Mouse (Mus musculus) olfactory bulb, adult 2 months (tissue): Measurements from ENCODE around the gene Panx1. TPM values are rescaled to one million over a fixed set of nuclear protein-coding genes. Genes with fewer than 3 reads are reported as not detected.

ENCODE experiments used
- H3K27ac ChIP-seq: fragments of 200-500 bp; 2 replicates; pipeline ENCODE4 v1.5.1; 2012; ENCODE audit warnings: low read depth, low read length; ENCODE audit not compliant: insufficient read depth
- H3K4me1 ChIP-seq: fragments of 200-500 bp; 2 replicates; pipeline ENCODE4 v1.6.1; 2012; ENCODE audit warnings: low read length; ENCODE audit not compliant: control insufficient read depth, insufficient read depth
- H3K4me3 ChIP-seq: fragments of 200-500 bp; 2 replicates; pipeline ENCODE4 v1.5.1; 2012; ENCODE audit warnings: mild to moderate bottlenecking, low read depth, low read length, moderate library complexity; ENCODE audit not compliant: insufficient read depth
- CTCF ChIP-seq: fragments of 200-500 bp; IDR thresholded peaks from 2 replicates; pipeline ENCODE4 v1.5.1; 2012; ENCODE audit warnings: low read depth, mild to moderate bottlenecking, low read length, moderate library complexity; ENCODE audit not compliant: insufficient read depth
- POLR2A ChIP-seq: fragments of 200-500 bp; IDR thresholded peaks from 2 replicates; pipeline ENCODE4 v1.6.1; 2012; ENCODE audit warnings: mild to moderate bottlenecking, low read depth, low read length, moderate library complexity; ENCODE audit not compliant: insufficient read depth
- WGBS: fragments of 180-500 bp; shearing (Covaris S2); methylation state at CpG from one replicate; pipeline ENCODE4 v1.1.7; 2018; 5-methylcytosine and 5-hydroxymethylcytosine counted together
- polyA plus RNA-seq: library from polyadenylated mRNA; stranded (reverse); fragments of >200 nt; gene quantifications from 2 replicates; pipeline ENCODE4 v1.2.4, GENCODE M21; 2012; ENCODE audit warnings: low replicate concordance; ENCODE audit not compliant: missing spikeins, insufficient read depth, insufficient read length

Gene Panx1
- polyA plus RNA-seq, 1 experiment: not detected

DNA sequence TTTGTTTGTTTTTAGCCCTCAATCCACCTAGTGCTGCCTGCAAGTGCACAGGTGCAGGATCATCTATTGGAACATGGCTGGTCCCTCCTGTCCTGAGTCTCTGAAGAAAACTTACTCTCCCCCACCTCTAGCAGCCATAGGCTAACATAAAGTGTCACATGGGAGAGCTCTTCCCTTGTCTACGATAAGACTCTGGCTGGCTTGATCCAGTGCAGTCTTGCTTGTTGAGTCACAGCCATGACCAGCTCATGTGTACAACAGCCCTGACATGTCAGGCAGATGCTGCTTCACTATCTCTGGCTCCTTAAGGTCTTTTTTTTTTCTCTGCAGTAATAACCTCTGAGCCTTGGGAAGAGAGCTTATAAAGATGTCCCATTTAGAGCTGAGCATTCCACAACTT lies 77.7 kb downstream of the Panx1 start:
- Histone ChIP-seq H3K4me1 (no peaks in the 10 kb centered on the region), H3K4me3 (no peak overlapping the region), H3K27ac (no peak overlapping the region)
- WGBS: 85% methylated on average over 1 of the region's 1 CpGs
- TF ChIP-seq CTCF: no peak
- TF ChIP-seq POLR2A: no peak

DNA sequence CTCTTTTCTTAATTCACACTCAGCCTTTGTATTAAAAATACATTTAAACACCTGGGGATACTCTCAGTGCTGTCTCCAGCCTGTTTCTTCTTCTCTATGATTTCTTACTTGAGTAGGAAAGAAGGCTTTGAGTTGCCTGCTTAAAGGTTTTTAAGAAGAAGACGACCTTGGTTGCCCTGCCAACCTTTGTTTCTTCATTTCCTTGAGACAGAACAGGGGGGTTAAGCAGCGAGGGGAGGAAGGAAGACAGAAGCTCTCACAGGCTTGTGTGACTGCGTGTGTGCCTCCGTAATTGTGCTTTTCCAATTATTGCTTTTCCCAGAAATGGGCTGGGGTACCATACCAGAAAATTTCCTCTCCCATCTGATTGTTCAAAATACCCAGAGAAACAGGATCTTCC lies 78.5 kb downstream of the Panx1 start:
- Histone ChIP-seq H3K4me3 (no peak overlapping the region), H3K4me1 (no peaks in the 10 kb centered on the region), H3K27ac (no peak overlapping the region)
- 49% methylated on average over 4 of the region's 4 CpGs for WGBS
- TF ChIP-seq POLR2A (no peak), CTCF (no peak)

DNA sequence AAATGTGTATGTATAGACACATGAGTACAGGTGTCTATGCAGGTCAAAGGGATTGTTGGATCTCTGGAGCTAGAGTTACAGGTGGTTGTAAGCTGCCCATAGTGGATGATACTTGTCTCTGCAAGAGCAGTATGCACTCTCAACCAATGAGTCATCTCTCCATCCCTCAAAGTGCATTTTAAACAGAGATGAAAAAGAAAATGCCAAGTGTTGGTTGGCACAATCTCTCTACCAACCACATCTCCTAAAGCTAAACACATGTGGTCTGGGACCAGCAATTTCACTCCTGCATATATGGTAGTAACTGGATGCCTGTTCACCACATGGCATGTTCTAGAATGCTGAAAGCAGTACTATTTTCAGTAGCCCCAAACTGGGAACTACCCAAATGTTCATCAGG lies 79.9 kb downstream of the Panx1 start:
- Histone ChIP-seq H3K4me1 (no peaks in the 10 kb centered on the region), H3K4me3 (no peak overlapping the region), H3K27ac (no peak overlapping the region)
- TF ChIP-seq POLR2A (no peak), CTCF (no peak)

DNA sequence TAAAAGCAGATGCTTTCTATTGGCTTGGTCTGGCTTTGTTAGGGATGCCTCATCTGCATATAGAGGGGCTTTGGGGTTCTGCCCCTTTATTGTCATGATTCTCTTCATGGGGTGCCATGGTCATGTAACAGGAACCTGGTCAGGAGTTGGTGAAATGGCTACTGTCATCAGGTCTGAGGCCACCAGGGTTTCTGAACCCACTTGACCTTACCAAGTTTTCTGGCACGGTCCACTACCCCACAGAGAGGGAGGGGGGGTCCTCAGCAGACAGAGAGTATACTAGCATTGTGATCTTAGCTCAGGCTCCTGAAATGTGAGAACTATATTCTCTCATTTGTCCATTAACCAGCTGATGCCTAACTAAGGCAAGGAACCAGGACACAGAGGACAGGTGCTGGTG lies 82.5 kb downstream of the Panx1 start:
- no peak overlapping the region for H3K27ac ChIP-seq
- 92% methylated on average over 1 of the region's 1 CpGs for WGBS
- H3K4me3 ChIP-seq: no peak overlapping the region
- H3K4me1 ChIP-seq: no peaks in the 10 kb centered on the region
- TF ChIP-seq POLR2A: no peak
- no peak for TF ChIP-seq CTCF

DNA sequence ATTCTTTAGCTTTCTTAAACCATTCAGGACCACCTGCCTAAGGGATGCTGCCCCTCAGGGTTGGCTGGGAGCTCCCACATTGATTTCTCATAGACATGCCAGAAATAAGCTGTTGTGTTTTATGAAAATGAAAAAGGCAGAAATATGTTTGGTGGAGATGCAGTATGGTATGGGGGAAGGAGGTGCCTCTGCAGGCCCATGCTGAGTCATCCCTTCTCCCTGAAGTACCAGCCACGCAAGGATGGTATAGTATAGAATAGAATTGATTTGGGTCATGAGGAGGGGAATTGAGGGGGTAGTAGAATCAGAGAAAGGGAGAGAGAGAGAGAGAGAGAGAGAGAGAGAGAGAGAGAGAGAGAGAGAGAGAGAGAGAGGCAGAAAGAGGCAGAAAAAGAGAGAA lies 90.6 kb downstream of the Panx1 start:
- Histone ChIP-seq H3K4me3 (no peak overlapping the region), H3K4me1 (no peaks in the 10 kb centered on the region; the same call in 1 of the 2 replicates), H3K27ac (no peak overlapping the region)
- WGBS: 39% methylated on average over 1 of the region's 1 CpGs
- TF ChIP-seq POLR2A: no peak
- no peak for TF ChIP-seq CTCF

Other genes starting within 250 kb of the Panx1 start
- not detected in 2 replicates for gene Gpr83, start 185.3 kb downstream of the Panx1 start, polyA plus RNA-seq
- not detected in 2 replicates for gene Izumo1r, start 141.5 kb downstream of the Panx1 start, polyA plus RNA-seq
- not detected in 2 replicates for gene Hephl1, start 66.6 kb upstream of the Panx1 start, polyA plus RNA-seq
- not detected in 2 replicates for gene Vstm5, start 193.6 kb upstream of the Panx1 start, polyA plus RNA-seq
- not detected in 2 replicates for gene Med17, start 234.5 kb upstream of the Panx1 start, polyA plus RNA-seq